Mouse (Mus musculus) liver, postnatal 0 days (tissue): ENCODE results near the gene Zscan5b. TPM values are rescaled to one million over a fixed set of nuclear protein-coding genes. Genes with fewer than 3 reads are reported as not detected.
"Not testable (repeated sequence)": the region's sequence is repeated elsewhere in the genome, so short reads cannot be mapped to it uniquely, and the experiment has no call there.

Experiments
- ATAC-seq: fragments of 200-750 bp; cut with Nextera tagmentation; 2 replicates; pipeline ENCODE4 v1.8.0; 2017; ENCODE audit warnings: mild to moderate bottlenecking, moderate library complexity
- DNase-seq: peaks from one replicate; pipeline ENCODE4 v3.0.0-alpha.2; 2016
- H3K27ac ChIP-seq: fragments of 300-500 bp; sonication (generic); 2 replicates; pipeline ENCODE4 v1.5.1; 2014; ENCODE audit warnings: antibody characterized with exemption, moderate library complexity, mild to moderate bottlenecking, low read depth
- H3K27me3 ChIP-seq: fragments of 300-500 bp; sonication (generic); 2 replicates; pipeline ENCODE4 v1.6.1; 2014; ENCODE audit warnings: low read length, control low read depth, mixed read lengths; ENCODE audit not compliant: insufficient read depth
- H3K36me3 ChIP-seq: fragments of 300-500 bp; sonication (generic); replicated peaks from 2 replicates; pipeline ENCODE4 v1.6.1; 2014; ENCODE audit warnings: mild to moderate bottlenecking, control low read depth, low read length, moderate library complexity, mixed read lengths; ENCODE audit not compliant: insufficient read depth
- H3K4me1 ChIP-seq: fragments of 300-500 bp; sonication (generic); 2 replicates; pipeline ENCODE4 v1.6.1; 2014; ENCODE audit warnings: antibody characterized with exemption, mild to moderate bottlenecking, control low read depth; ENCODE audit not compliant: insufficient read depth
- H3K4me2 ChIP-seq: fragments of 300-500 bp; sonication (generic); 2 replicates; pipeline ENCODE4 v1.6.1; 2014; ENCODE audit warnings: low read depth, mild to moderate bottlenecking, low read length, moderate library complexity, mixed read lengths
- H3K4me3 ChIP-seq: fragments of 300-500 bp; sonication (generic); 2 replicates; pipeline ENCODE4 v1.5.1; 2014; ENCODE audit warnings: low read depth, low read length
- H3K9ac ChIP-seq: fragments of 300-500 bp; sonication (generic); replicated peaks from 2 replicates; pipeline ENCODE4 v1.6.1; 2014; ENCODE audit warnings: mild to moderate bottlenecking, moderate library complexity
- H3K9me3 ChIP-seq: fragments of 300-500 bp; sonication (generic); 2 replicates; pipeline ENCODE4 v1.6.1; 2016; ENCODE audit warnings: mild to moderate bottlenecking, control low read depth, low read length, mixed read lengths
- CTCF ChIP-seq: sonication (generic); IDR thresholded peaks from 2 replicates; pipeline ENCODE4 v1.5.1; 2016; ENCODE audit warnings: antibody characterized with exemption, low read depth
- EP300 ChIP-seq: IDR thresholded peaks from 2 replicates; pipeline ENCODE4 v1.6.1; 2016; ENCODE audit warnings: antibody characterized with exemption, low read depth, mild to moderate bottlenecking
- WGBS: fragments of 180-500 bp; shearing (Covaris S2); extraction: QIAGEN DNeasy Blood & Tissue Kit; methylation state at CpG from one replicate; pipeline ENCODE4 v1.1.7; 2014; ENCODE audit not compliant: insufficient replicate concordance; 5-methylcytosine and 5-hydroxymethylcytosine counted together
- polyA plus RNA-seq: library from polyadenylated mRNA; unstranded; fragments of >200 nt; fragmentation: Nextera tagmentation; extraction: Ambion mirVana; gene quantifications from 2 replicates; pipeline ENCODE4 v1.2.1, GENCODE M21; 2015

The Zscan5b gene
- polyA plus RNA-seq, 1 experiment from 2014 or later, result not detected

DNA sequence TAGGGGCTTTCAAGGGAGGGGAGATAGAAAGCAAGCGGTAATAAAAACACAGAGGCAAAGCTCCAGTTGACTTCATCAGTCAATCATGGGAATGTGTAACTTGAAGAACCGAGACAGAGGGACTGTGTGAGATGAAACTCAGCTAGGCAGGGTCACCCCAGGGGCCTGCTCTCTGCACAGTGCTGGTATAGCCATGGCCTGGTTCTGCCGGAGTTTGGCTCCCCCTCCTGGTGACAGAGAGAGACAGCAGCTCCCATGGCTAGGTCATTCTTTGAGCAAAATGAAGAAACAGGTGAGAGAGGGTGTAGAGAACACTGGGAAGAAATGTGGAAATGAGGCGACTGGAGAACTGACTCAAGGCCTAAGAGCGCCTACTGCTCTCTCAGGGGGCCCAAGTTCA lies 27.9 kb upstream of the Zscan5b start:
- ATAC-seq (peak; percentile 76), DNase-seq (peak; percentile 73)
- peaks cover 6% of the 10 kb centered on the region; the same call in 1 of the 2 replicates for H3K36me3 ChIP-seq
- H3K9me3 ChIP-seq, result no peaks in the 10 kb centered on the region
- H3K4me3 ChIP-seq, result no peak overlapping the region
- H3K4me2 ChIP-seq, result no peak overlapping the region
- peak; percentile 91 for TF ChIP-seq CTCF
- TF ChIP-seq EP300, result no peak
- WGBS, result 24% methylated on average over 5 of the region's 5 CpGs
- no peak overlapping the region for H3K9ac ChIP-seq
- H3K4me1 ChIP-seq, result no peaks in the 10 kb centered on the region
- H3K27me3 ChIP-seq, result no peaks in the 10 kb centered on the region
- no peak overlapping the region for H3K27ac ChIP-seq

DNA sequence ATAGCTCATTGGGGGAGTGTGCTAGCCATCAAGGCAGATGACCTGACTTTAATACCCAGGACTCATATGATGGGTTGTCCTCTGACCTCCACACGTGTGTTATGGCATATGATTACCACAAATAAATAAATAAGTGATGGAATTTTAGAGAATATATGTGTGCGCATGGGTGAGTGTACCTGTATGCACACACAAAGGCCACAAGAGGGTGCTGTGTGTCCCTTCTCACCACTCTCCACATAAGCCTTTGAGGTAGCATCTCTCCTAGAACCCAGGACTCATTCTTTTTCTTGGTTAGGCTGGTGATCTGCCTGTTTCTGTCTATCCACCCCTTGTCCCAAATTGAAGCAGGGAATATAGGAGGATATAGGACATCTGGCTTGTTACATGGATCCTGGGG lies 26.3 kb upstream of the Zscan5b start:
- no peak overlapping the region for H3K4me2 ChIP-seq
- no peak overlapping the region for H3K27ac ChIP-seq
- no peak for TF ChIP-seq EP300
- peak; percentile 45 for TF ChIP-seq CTCF
- H3K4me3 ChIP-seq, result no peak overlapping the region
- no peaks in the 10 kb centered on the region for H3K27me3 ChIP-seq
- no peaks in the 10 kb centered on the region for H3K4me1 ChIP-seq
- ATAC-seq, result no peak
- DNase-seq, result no peak
- no peaks in the 10 kb centered on the region for H3K9me3 ChIP-seq
- H3K9ac ChIP-seq, result no peak overlapping the region
- no peaks in the 10 kb centered on the region for H3K36me3 ChIP-seq
- WGBS, result 43% methylated on average over 2 of the region's 2 CpGs

DNA sequence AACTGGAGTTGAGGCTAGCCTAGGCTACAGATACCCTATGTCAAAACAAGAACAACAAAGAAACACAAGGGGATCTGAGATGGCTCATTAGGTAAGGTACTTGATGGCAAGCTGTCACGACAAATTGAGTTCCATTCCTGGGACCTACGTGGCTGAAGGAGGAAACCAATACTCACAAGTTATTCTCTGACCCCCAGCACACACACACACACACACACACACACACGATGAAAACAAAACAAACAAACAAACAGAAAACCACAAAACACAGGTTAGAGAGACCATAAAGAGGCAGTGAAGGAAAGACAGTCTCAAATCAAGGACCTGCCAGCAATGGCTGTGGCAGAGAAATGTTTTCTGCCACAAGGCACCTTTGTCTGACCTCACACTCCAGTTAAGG lies 25.3 kb upstream of the Zscan5b start, which contains the start of gene Galp:
Gene Galp (plus strand): TSS at position 301 of the 400 bp plus-strand sequence.
- Histone ChIP-seq H3K4me2 (no peak within 1 kb of the TSS), H3K36me3 (no peaks in the 10 kb centered on the region), H3K27me3 (no peaks in the 10 kb centered on the region), H3K4me3 (no peak within 1 kb of the TSS), H3K9me3 (no peaks in the 10 kb centered on the region), H3K9ac (no peak within 1 kb of the TSS), H3K27ac (no peak within 1 kb of the TSS), H3K4me1 (no peaks in the 10 kb centered on the region)
- ATAC-seq, result no peak
- WGBS, result 42% methylated on average over 3 of the region's 3 CpGs
- no peak for DNase-seq
- no peak for TF ChIP-seq EP300
- no peak for TF ChIP-seq CTCF

DNA sequence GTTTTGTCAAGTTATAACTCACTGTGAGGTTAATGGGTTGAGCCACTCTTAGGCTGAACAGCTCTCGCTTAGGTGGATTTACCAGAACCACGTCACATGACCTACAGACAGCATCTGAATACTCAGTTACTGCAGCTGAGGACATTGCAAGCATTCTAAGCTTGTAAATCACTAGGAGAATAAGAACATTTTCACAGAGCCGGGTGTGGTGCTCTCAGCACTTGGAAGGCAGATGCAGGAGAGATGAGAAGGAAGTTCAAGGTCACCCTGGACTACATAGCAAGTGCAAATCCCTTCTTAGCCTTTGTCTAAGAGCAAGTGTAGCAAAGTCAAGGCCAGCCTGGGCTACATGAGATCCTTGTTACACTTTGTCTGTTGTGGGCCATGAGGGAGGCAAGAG lies 17.9 kb upstream of the Zscan5b start:
- Histone ChIP-seq H3K27me3 (no peaks in the 10 kb centered on the region), H3K4me3 (no peak overlapping the region), H3K4me1 (no peaks in the 10 kb centered on the region), H3K36me3 (no peaks in the 10 kb centered on the region), H3K4me2 (no peak overlapping the region), H3K9me3 (no peaks in the 10 kb centered on the region), H3K27ac (no peak overlapping the region), H3K9ac (no peak overlapping the region)
- WGBS, result 64% methylated on average over 3 of the region's 3 CpGs
- ATAC-seq (no peak), DNase-seq (no peak)
- TF ChIP-seq EP300, result no peak
- no peak for TF ChIP-seq CTCF

DNA sequence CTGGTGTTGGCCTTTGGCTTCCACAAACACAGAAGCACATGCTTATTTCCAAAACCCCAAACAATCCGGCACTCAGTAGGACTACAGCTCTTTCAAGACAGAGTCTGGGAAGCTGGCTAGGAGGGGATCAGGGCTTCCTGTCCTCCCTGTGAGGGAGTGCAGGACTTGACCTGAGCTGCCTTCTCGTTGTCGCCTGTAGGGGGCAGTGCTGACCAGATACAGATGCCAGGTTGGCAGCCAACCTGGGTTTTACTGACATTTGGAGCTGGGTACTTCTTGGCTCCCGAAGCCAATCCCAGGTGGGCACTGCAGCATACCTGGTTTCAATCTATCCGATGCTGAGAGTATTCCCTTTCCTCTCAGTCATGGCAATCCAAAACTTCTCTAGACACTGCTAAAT lies 8.9 kb upstream of the Zscan5b start:
- no peaks in the 10 kb centered on the region for H3K27me3 ChIP-seq
- no peaks in the 10 kb centered on the region for H3K4me1 ChIP-seq
- WGBS, result 36% methylated on average over 5 of the region's 5 CpGs
- H3K4me2 ChIP-seq, result no peak overlapping the region
- no peak overlapping the region for H3K27ac ChIP-seq
- H3K36me3 ChIP-seq, result no peaks in the 10 kb centered on the region
- H3K9me3 ChIP-seq, result no peaks in the 10 kb centered on the region
- ATAC-seq (no peak), DNase-seq (peak; percentile 24)
- H3K9ac ChIP-seq, result no peak overlapping the region
- TF ChIP-seq CTCF, result peak; percentile 50
- TF ChIP-seq EP300, result no peak
- no peak overlapping the region for H3K4me3 ChIP-seq

DNA sequence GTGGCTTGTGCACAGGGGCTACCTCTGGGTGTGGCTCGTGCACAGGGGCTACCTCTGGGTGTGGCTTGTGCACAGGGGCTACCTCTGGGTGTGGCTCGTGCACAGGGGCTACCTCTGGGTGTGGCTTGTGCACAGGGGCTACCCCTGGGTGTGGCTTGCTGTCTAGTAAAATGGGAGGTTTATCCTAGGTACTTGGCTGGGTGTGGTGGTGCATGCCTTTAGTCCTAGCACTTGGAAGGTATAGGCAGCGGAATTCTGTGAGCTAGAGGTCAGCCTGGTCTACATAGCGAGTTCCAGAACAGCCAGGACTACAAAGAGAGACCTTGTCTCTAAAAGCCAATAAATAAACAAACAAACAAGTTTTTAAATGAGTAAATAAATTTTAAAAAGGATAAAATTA lies 7.4 kb upstream of the Zscan5b start:
- WGBS, result 72% methylated on average over 3 of the region's 4 CpGs
- H3K9me3 ChIP-seq, H3K9ac ChIP-seq, H3K27ac ChIP-seq, H3K4me3 ChIP-seq, H3K27me3 ChIP-seq, H3K36me3 ChIP-seq, H3K4me2 ChIP-seq, ATAC-seq, DNase-seq, H3K4me1 ChIP-seq: not testable (repeated sequence)

DNA sequence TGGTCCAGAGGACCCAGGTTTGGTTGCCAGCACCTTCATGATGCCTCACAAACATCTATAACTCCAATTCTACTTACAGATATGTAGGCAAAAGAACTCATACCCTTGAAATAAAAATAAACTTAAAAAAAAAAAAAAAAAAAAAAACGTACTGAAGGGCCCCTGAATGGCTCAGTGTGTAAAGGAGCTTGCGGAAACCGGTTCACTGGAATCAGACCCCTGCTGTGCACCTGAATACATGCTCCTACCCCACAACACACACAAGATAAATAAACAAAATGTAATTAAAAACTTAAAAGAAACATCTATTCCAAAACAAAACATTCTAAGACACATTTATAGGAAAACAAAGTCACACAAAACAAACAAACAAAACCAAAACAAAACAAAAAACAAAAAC lies 1.9 kb upstream of the Zscan5b start:
- no peak overlapping the region for H3K4me3 ChIP-seq
- H3K27me3 ChIP-seq, result no peaks in the 10 kb centered on the region
- H3K4me2 ChIP-seq, result no peak overlapping the region
- TF ChIP-seq EP300, result no peak
- no peak for TF ChIP-seq CTCF
- no peak overlapping the region for H3K27ac ChIP-seq
- ATAC-seq (no peak), DNase-seq (no peak)
- H3K9me3 ChIP-seq, result no peaks in the 10 kb centered on the region
- WGBS, result 43% methylated on average over 3 of the region's 3 CpGs
- no peak overlapping the region for H3K9ac ChIP-seq
- H3K4me1 ChIP-seq, result no peaks in the 10 kb centered on the region
- H3K36me3 ChIP-seq, result no peaks in the 10 kb centered on the region

DNA sequence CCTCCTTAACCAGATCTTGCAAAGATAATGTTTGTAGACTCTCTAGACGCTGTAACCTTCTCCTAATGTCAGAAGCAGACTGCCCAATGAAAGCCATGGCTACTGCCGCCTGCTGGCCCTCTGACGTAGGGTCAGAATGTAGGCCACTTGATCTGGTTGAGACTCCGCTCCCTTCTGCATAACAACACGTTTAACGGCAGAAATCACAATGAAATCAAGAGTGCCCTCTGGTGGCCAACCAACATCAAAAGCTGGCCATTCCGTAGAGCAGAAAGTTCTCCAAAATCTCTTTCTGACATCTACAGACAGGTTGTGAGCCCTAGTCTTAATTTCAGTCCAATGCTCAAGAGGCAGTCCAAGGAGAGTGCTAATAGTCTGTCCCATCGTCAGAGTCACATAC lies 6.4 kb downstream of the Zscan5b start:
- not testable (repeated sequence) for DNase-seq, H3K4me1 ChIP-seq, H3K9ac ChIP-seq, ATAC-seq, H3K4me2 ChIP-seq, H3K27me3 ChIP-seq, H3K4me3 ChIP-seq, H3K27ac ChIP-seq, H3K9me3 ChIP-seq, H3K36me3 ChIP-seq
- 53% methylated on average over 8 of the region's 8 CpGs for WGBS
